Mouse (Mus musculus) neutrophil, adult 59 days (primary cell): ENCODE measurements around the gene Mrps35. TPM values are rescaled to one million over a fixed set of nuclear protein-coding genes. Genes with fewer than 3 reads are reported as not detected.

ENCODE experiments used
- total RNA-seq, 2 experiments: library from RNA; stranded (reverse); gene quantifications; 1 replicate in 1 of 2; 2 replicates in 1 of 2; pipeline ENCODE4 v1.2.4; 2023

Gene Mrps35
- 10 to 100 TPM; 23.4 to 26.4 TPM for total RNA-seq

GRCm38 (mm10) chr6:147042291-147043290 lies at the start of gene Mrps35:
Mrps35 (plus strand) TSS chr6:147042764.

GRCm38 (mm10) chr6:147032303-147032925 lies 10.2 kb upstream of the Mrps35 start, which contains the start of gene Rep15:
Rep15 (plus strand) TSS chr6:147032584.

GRCm38 (mm10) chr6:147086594-147087225 lies 44.1 kb downstream of the Mrps35 start, which contains the start of gene Mansc4:
Mansc4 (minus strand) TSS chr6:147087032.

GRCm38 (mm10) chr6:147091136-147092120 lies 48.9 kb downstream of the Mrps35 start, which contains the start of gene Klhl42:
Klhl42 (plus strand) TSS chr6:147091379.

Other genes starting within 250 kb of the Mrps35 start
- under 1 TPM in 1 of 2 experiments, not detected in 1; 0.47 TPM for gene Arntl2, start 246.7 kb upstream of the Mrps35 start, total RNA-seq
- not detected for gene Smco2, start 192.7 kb upstream of the Mrps35 start, total RNA-seq
- 1 to 10 TPM; 3.4 to 5.8 TPM for gene Ppfibp1, start 154.3 kb upstream of the Mrps35 start, total RNA-seq
- gene 1700034J05Rik, start 88.3 kb upstream of the Mrps35 start, total RNA-seq: not detected
- gene Rep15, start 10.2 kb upstream of the Mrps35 start, total RNA-seq: under 1 TPM in 1 of 2 experiments, not detected in 1; 0.20 TPM
- not detected for gene Mansc4, start 44.3 kb downstream of the Mrps35 start, total RNA-seq
- gene Klhl42, start 48.6 kb downstream of the Mrps35 start, total RNA-seq: 1 to 10 TPM; 2.8 to 4.2 TPM
- gene Pthlh, start 221.4 kb downstream of the Mrps35 start, total RNA-seq: not detected